Mouse (Mus musculus): ENCODE measurements at regions not wholly inside any gene's neighbourhood (a gene's known extent, or its start where the extent isn't known, plus 50 kb on each side); places are given as distances from the start of the nearest gene placed in this dataset.

DNA sequence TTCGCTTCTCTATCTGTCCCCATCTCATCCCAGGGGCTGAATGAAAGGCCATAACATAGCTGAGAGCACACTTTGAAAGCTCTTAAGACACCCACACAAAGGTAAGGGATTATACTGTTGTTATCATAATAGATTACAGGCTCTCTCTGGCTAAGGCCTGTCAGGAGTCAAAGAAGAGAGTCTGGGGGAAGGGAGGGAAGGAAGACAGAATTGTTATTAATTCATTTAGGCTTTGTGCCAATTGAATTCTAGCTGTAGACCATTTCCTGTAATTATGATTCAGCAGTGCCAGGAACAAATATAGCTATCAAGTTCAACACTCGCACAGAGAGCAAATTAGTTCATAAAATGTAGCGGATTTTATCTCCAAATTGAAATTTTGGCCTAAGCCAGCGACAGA is 369.3 kb upstream of the Gm10306 start:
- no peak for DNase-seq (ENCODE audit: low read depth)

DNA sequence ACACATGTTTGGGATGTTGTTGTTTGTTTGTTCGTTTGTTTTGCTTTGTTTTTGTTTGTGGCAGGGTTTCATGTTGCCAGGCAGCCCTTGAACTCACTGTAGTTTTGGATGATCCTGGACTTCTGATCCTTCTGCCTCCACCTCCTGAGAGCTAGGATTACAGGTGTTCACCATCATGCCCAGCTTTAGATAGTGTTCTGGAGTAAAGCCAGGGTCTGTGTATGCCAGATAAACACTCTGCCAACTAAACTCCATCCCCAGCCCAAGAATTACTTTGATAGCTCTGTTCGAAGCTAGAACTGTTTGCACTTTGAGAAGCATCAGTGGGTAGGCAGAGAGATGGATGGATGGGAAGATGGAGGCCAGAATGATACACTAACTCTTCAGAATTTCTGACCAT is 368.0 kb upstream of the Gm10306 start:
- no peak for DNase-seq (ENCODE audit: low read depth)

DNA sequence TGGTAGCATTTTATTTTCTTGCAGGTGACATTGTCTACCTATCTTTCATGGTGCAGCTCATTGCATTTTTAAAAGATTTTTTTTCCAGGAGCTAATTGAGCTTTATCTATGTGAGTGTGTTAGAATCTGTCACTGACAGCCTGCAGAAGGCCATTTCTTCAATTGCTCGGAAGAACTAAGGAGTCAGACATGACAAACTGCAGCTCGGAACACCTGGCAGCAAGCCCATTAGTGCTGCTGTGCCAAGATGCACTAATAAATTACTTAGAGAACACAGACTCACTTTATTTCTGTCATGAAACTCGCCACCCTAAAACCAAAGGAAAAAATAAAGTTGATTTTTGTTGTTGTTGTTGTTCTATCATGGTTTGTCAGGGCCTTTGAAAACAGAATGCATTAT is 367.5 kb upstream of the Gm10306 start:
- DNase-seq (ENCODE audit: low read depth): peak; percentile 78

DNA sequence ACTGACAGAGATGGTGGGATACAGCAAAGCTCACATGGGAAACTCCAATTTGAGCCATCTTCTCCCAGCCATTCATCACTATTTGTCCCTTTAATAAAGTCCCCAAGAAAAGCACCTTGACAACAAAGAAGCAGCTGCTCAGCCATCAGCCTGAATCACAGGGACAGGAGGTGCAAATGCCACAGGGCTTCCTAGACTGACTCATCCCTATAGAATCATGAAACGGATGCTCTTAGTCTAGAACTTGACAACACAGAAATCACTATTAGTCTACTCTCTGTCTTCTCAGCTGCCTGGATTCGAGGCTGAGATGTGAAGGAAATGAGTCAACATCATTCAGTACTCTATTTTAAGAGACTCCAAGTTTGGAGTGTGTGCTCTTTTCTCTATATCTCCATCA is 365.4 kb upstream of the Gm10306 start:
- DNase-seq (ENCODE audit: low read depth): no peak

DNA sequence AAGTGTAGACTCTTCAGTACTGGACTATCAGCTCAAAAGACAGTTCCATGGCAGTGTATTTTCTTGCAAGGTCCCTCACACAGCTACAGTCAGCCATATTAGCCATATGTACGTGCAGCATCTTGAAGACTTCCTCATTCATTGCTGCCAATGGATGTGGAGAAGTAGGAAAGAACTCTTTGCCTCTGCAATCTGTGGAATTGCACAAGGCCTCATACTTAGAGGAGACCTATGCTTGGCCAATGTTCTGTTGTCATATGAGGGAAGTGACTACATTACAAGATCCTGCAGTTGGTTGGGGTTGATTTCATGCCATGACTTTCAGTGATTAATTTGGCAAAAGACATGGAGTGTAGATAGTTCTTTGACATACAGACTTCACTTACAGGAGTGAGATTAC is 340.1 kb upstream of the Gm10306 start:
- no peak for DNase-seq (ENCODE audit: low read depth)

DNA sequence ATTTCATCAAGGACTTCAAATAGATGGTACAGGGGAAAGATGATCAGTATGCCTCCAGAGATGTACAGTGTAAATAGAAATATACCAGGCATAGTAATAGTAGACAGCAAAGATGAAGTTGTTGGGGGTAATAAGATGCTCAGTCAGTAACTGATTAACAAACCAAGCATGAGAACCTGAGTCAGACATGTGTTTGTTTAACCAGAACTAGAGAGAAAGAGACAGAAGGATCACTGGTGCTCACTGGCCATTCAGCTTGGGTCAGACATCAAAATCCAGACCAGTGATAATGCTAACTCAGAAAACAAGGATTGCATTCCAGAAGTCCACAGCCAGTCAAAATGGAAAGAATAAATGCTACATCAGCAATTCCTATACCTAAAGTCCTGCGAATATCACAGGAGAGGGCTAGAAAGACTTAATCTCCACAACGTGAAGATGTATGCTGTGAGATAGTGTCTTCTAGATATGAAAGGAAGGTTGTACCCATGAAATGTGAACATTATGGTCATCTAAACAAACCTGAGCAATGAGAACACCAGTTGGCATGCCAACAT is 320.6 kb upstream of the Gm10306 start:
- DNase-seq (ENCODE audit: low read depth): no peak

DNA sequence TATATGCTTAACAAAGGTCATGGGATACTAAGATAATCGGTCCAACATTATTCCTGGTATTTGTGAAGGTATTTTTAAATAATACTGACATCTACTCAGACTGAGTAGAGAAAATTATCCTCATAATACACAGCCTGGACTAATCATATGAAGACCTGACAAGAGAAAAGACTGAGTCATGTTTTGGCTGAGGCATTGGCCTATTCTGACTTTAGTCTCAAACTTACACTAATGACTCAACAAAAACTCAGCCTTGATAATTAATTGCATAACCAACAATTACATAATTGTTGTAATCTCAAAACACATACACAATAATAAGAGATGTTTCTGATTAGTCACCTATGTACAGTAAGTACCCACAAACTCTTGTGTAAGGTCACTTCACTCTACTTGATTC is 300.3 kb upstream of the Gm10306 start:
- DNase-seq (ENCODE audit: low read depth): peak; percentile 59

DNA sequence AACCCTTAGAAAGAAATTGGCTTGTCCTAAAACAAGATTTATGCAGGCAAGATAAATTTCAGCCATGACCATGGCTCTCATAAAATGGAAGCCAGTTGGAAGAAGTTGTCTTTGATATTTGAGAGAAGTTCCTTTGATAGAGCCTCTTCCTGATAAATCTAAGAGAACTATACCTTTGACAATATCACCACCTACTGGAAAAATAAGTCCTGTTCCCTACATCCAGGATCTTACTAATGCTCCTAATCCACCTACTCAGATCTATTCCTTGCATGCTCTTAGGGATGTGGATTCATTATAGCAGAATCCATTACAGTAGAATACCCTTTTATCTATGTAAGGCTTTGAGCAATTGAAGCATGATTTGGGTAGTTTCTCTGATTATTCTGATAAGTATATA is 295.2 kb upstream of the Gm10306 start:
- DNase-seq (ENCODE audit: low read depth): peak; percentile 66

DNA sequence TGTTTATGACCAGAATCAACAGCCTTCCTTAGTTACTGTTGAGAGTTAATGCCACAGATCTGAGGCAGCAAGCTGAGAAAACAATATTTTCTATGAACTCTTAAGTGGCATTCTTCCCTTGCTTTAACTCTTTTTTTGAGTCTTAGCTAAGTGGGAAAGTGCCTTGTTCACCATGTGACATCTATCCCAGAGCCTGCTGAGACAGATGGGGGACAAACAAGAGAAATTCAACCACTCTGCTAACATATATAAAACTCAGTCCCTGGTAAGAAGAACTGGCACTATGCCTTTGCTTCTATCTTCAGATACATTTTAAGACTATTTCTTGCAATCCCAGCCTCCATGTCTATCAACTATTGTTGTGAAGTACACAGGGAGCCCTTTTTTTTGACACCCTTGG is 274.6 kb upstream of the Gm10306 start:
- DNase-seq (ENCODE audit: low read depth): no peak

DNA sequence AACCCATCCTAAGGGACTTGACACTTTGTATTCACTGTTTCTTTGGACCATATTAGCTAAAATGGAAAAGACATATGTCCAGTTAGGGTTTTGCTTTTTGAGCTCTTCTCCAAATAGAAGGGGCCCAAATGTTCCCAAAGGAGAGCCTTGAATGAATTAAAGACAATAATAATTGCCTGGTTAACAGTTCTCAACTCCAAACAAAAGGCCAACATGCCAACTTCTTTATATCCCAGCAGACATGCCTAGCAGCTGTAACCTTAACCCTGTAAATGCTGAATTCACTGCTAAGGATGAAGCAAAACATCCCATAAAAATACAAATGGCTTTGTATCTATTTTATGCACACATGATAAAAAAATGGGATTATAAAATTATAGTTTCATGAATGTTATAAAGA is 264.2 kb upstream of the Gm10306 start:
- no peak for DNase-seq (ENCODE audit: low read depth)

DNA sequence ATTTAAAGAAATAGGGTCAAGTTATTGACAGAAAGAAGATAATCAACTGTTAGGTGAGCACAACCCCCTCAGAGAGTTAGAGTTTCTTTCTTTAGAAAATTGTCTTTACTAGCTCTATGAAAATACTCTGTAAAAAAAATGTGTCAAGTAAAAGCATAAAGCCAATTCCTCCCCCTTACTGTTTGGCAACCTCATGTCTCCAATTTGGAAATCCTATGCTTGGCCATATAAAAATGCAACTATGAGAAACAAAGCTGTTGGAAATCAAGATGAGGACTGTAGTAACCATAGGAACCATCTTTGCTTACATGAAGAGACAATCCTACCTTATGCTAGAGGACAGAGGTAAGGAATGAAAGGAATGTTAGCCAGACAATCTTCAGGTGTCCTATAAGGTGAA is 239.0 kb upstream of the Gm10306 start:
- no peak for DNase-seq (ENCODE audit: low read depth)

DNA sequence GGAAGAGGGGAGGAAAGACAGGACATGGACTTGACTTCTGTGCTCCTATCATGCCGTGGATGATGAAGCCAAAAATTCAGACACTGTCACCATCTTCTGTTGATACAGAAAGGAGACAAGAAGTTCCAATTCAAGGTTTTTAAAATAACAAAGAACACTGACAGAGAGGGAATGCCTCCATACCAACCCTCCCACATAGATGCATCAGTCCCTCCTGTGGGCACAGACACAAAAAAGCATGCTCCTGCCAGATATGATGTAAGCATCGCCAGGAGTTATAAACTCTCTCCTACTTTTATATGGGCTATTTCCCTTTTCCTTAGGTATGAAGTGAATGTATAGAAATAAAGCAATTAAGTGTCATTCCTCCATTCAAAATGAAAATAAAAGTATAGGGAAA is 229.6 kb upstream of the Gm10306 start:
- no peak for DNase-seq (ENCODE audit: low read depth)

DNA sequence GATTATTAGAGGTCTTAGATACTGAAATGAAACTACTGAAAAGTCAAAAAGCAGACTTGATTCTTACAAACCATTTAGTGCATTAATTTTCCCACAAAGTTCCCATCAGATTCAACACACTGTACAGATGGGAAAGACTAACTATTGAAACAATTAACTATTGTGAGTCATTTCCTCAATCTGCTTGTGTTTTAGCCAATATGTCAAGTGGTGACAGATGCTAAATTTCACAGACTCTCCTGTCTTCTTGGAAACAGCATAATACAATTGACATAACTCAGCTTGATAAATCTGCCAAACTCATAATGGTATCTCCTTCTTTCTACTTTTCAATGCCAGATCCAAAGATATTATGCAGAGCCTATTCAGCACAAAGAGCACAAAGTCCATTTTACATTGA is 213.0 kb upstream of the Gm10306 start:
- DNase-seq (ENCODE audit: low read depth): no peak

DNA sequence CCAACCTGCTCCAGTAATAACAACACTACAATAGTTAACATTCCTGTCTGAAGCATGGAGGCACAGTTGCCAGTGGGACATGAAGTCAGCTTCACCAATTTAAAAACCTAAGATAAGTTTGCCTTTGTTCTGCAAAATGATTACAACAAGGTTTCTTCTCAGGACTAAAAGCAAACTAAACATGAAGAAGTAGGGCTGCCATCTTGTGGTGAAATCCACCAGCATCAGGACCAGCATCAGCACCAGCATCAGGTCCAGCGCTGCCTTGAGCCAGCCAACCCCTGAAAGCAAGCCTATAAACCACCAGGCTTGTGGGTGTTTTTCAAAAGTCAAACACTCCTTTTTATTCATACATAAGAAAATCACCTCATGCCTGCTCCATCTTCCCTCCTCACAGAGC is 207.1 kb upstream of the Gm10306 start:
- peak; percentile 74 for DNase-seq (ENCODE audit: low read depth)

DNA sequence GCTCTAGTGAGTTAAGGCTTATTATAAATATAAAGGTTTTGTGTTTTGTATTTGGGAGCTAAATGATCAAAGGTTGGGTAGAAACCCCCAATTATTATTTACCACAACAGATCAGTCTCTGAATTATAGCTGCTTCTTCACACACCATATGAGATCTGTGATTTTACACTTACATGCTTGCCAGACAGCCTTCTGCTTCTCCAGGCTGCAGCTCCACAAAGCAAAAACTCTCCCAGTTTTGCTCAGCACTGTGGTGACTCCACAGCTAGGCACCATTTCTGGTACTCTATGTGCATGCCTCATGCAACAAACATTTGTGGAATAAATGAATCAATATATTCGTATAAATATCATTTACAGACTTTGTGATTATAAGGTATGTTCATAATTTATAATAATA is 199.4 kb upstream of the Gm10306 start:
- no peak for DNase-seq (ENCODE audit: low read depth)

DNA sequence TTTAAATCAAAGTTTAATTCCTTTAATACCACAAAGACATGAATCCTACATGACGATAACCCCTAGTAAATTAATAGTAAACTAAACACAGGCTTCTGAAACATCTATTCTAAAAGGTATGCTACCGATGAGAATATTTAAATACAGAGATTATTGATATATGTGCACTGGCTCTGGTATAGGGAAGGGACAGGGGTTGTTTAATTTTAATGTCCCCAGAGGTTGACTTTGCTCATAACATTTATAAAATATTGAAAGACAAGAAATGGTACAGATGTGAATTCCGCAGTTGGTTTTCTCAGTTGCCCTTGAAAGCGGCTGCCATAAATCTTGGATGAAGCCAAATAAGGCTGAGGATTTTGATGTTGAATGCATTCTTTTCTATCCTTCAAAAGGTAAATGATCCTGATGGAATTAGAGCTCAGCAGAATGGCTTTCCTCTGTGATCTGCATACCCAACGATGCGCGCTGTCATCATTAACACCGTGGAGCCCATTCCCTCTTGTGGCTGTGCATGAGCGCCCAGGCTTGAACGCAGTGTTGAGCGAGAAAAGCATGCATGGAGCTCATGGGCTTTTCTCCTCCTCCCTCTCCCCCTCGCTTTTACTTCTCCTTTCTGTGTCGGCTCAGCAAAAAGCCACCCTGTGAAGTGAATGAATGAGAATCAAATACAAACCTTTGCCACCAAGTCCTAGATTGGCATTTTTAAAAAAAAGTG is 195.4 kb upstream of the Gm10306 start:
- DNase-seq (ENCODE audit: low read depth): no peak

DNA sequence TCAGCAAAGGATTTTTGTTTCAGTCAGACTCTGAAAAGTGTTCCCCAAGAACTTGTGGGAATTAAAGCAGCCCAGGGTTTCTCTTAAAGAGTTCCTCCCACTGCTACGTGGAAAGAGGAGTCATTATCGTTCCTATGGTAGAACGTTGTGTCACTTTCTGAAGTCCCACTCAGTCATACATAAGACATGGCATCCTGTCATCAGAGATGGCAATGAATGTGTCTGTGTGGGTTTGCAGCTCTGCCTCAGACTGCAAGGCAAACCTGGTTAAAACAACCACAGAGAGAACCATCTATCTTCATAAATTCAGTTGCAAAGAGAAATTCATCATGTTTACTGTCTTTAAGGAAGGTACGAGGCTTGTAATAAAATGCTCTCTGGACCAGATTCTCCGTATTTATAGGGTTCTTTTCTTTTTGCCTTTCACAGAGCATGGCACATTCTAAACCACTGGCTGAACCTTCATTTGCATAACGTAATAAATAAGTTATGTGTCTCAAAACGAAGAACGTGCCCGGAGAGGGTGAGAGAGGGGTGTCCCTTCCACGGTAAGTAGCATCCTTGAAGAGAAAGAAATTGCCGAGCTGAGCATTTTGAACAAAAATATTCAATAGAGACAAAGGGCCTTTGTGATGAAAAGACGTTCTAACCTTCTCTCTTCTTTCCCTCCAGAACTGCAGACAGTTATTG is 194.7 kb upstream of the Gm10306 start:
- no peak for DNase-seq (ENCODE audit: low read depth)

DNA sequence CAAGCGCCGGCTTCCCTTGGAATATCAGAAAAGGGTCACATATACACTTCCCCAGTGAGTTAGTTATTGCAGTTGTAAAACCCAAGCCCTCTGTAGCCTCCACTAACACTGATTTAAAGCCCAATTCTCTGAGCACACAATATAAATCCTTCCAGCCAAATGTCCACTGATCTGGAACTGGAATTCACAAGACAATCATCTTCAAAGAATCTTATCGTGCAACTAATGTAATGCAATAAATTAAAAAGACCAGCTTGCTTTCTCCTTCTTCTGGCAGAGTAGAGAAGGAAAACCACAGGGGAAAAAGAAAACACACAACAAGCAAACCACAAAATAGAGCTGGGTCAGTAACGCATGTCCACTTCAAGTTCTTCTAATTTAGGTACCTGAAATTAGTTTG is 191.0 kb upstream of the Gm10306 start:
- no peak for DNase-seq (ENCODE audit: low read depth)

DNA sequence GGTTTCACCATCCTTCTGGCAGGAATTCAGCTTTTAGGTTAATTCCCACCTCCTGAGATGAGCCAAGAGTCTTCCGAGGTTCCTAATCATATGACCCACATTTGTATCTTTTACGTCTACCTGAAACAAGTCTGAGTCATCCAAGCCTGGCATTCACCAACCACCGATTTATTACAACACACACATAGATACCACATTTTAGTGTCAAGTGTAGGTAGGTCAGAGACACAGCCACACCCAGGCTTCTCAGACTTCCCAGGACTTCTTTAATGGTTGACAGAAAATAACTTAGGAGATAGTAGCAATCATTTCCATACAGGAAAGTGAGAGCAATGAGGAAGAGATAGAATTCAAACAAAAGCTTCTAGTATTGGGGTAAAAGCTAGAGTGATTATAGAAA is 189.2 kb upstream of the Gm10306 start:
- DNase-seq (ENCODE audit: low read depth): no peak

DNA sequence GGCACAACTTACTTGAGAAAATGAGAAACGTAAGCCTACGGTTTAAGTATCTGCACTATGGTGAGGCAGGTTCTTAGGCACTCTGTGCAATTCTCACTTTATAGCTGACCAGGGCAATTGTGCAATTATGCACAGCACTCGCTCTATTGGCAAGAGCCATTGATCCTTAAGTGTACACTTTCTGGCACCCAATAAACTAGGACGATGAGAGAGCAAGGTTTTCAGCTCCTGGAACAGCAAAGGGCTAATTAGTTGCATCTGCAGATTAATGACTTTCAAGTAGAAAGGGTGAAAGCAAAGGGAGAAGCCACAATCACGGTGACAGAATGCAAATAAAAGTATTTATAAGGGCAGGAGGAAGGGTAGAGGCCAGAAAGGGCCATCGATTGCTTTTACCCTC is 185.4 kb upstream of the Gm10306 start:
- DNase-seq (ENCODE audit: low read depth): no peak

DNA sequence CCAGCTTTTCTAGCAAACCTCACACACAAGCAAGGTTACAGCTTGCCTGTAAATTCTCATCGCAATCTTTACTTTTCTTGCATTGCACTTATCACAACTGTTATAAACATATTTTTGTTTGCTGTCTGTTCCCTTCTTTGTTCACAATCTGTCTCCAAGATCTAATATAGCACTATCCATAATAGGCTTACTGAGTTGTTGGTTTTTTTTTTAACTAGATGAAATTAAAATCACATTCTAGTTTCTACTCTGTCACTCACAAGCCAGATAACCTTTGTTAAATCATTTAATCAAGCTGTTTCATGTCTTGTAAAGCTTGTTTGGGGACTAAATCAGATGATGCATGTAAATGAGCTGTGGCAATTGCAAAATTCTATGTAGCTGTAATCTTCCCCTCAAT is 180.1 kb upstream of the Gm10306 start:
- no peak for DNase-seq (ENCODE audit: low read depth)

DNA sequence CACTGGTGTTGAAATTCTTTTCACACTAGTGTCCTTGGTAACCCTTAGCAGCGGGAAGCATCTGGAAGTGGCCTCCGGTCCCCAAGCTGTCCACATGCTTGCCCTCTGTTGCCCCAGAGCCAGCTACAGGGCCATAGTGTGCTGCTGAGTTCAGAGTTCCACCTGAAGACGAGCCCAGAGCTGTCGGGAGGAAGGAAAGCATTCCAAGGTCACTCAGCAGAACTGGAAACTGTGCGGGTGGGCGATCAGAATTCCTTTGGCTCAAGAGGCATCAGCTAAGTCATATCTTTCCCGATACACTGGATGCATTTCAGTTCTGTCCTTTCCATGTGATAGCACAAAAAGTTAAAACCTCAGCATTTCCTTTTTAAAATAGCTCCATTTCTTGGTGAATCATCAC is 170.6 kb upstream of the Gm10306 start:
- peak; percentile 29 for DNase-seq (ENCODE audit: low read depth)

DNA sequence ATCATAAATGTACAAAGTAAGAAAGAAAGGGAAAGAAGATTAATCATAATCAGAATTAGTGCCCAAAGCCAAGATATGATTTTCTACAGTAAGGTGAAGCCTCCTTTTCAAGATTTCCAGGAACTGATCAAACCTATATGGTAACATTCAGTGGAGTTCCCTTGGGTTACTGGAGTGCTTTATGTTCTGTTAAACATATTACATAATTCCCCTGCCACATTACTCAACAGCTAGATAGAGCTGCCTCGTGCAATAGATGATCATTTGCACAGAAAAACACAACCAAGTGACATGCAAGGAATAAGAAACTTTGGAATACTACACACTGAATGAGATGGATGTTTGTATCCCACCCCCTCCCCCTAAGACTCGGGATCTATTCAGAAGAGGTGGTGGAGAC is 168.0 kb upstream of the Gm10306 start:
- peak; percentile 31 for DNase-seq (ENCODE audit: low read depth)

DNA sequence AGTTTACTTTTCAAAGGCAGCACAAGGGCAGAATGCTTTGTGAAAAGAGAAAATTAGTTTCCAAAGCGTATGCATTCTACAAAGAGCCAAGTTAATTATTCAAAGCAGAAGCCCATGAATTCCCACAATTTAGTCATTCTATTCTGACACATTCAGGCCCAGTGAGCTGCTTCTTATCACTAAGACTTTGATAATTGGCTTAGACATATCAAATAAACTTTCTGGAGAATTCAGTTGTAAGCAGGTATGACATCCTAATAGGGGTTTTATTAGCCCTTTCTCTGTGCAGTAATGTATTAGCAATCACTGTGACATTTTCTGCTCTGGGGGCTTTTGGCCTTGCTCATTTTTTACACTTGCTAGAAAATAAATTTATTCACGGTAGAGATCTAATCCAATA is 161.9 kb upstream of the Gm10306 start:
- DNase-seq (ENCODE audit: low read depth): no peak

All from NIH3T3 (cell line).